Mouse (Mus musculus): ENCODE data around the gene Areg.

Areg gene

GRCm38 (mm10) chr5:91138970-91139369 is 429 bp upstream of the Areg start:
- Histone ChIP-seq H3K36me3 (ENCODE audit: control insufficient read depth, insufficient read depth, low read length, poor library complexity, severe bottlenecking) (no peaks in the 10 kb centered on the region), H3K27me3 (ENCODE audit: control insufficient read depth, insufficient read depth, low read length, poor library complexity, severe bottlenecking) (no peaks in the 10 kb centered on the region)
- DNase-seq (ENCODE audit: low read depth, low spot score) = no peak

- Histone ChIP-seq H3K27me3 (ENCODE audit: control insufficient read depth, insufficient read depth, low read length, poor library complexity, severe bottlenecking) (no peaks in the 10 kb centered on the region), H3K36me3 (ENCODE audit: control insufficient read depth, insufficient read depth, low read length, poor library complexity, severe bottlenecking) (no peaks in the 10 kb centered on the region)
- no peak for DNase-seq (ENCODE audit: low read depth, low spot score)
Observed at GRCm38 (mm10) chr5:91140896-91141448, 1.6 kb downstream of the Areg start.

DNA sequence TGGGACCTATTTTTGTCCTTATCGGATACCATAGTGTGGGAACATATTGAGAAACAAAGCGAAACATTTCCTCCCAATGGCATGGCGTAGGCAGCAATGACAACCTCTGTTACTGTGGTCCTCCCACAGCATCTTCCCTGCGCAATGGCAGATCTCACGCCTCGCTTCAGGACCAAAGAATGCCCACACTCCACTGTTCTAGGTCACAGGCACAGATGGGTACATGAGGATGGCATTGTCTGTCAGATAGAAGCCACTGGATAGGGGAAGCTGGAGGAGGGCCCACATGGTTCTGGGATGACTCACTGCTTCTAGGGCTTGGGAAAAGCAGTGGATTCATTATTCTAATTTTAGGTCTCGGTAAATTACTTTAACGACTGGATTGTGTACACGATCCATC is 5.6 kb downstream of the Areg start:
- Histone ChIP-seq H3K27me3 (ENCODE audit: control insufficient read depth, insufficient read depth, low read length, poor library complexity, severe bottlenecking) (no peaks in the 10 kb centered on the region), H3K36me3 (ENCODE audit: control insufficient read depth, insufficient read depth, low read length, poor library complexity, severe bottlenecking) (no peaks in the 10 kb centered on the region)
- DNase-seq (ENCODE audit: low read depth, low spot score) = no peak

GRCm38 (mm10) chr5:91147001-91147400 is 7.6 kb downstream of the Areg start:
- no peaks in the 10 kb centered on the region for H3K27me3 ChIP-seq (ENCODE audit: control insufficient read depth, insufficient read depth, low read length, poor library complexity, severe bottlenecking)
- H3K36me3 ChIP-seq (ENCODE audit: control insufficient read depth, insufficient read depth, low read length, poor library complexity, severe bottlenecking) = no peaks in the 10 kb centered on the region
- no peak for DNase-seq (ENCODE audit: low read depth, low spot score)

DNA sequence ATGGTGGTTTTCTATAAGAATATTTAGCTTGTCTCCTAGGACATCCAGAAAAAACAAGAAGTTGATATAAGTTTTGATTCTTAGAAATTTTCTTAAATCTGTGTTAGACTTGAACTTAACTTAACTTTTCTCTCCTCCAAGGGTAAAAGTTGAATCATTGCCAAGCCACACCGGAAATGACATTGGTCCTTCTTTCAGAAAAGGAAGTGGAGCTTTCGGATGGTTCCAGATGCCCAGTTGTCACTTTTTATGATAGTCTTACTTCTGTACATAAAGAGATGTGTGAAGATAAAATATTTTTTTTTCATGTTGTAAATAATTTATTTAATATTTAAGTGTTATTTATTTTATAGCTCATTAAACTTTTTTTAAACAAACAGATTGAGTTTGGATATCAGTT is 8.7 kb downstream of the Areg start:
- no peaks in the 10 kb centered on the region for H3K27me3 ChIP-seq (ENCODE audit: control insufficient read depth, insufficient read depth, low read length, poor library complexity, severe bottlenecking)
- H3K36me3 ChIP-seq (ENCODE audit: control insufficient read depth, insufficient read depth, low read length, poor library complexity, severe bottlenecking) = no peaks in the 10 kb centered on the region
- no peak for DNase-seq (ENCODE audit: low read depth, low spot score)

DNA sequence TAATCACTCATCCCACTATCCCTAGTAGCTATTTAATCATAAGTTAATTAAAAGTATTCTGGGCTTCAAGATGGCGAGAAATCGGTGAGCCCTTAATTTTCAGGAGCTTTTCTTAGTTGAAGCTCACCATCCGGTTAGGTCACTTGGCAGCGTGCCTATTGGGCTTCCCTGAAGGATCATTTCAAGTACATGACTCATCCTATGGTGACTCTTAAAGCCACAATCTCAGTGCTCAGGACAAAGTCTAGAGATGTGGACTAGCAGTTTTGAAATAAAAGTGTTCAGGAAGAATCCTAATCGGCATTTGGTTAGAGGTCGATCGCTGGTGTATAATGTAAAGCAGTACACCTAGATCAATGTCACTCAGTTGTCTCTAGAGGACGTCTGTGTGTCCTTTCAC is 17.3 kb downstream of the Areg start:
- Histone ChIP-seq H3K36me3 (ENCODE audit: control insufficient read depth, insufficient read depth, low read length, poor library complexity, severe bottlenecking) (no peaks in the 10 kb centered on the region), H3K27me3 (ENCODE audit: control insufficient read depth, insufficient read depth, low read length, poor library complexity, severe bottlenecking) (no peaks in the 10 kb centered on the region)
- DNase-seq (ENCODE audit: low read depth, low spot score) = no peak

DNA sequence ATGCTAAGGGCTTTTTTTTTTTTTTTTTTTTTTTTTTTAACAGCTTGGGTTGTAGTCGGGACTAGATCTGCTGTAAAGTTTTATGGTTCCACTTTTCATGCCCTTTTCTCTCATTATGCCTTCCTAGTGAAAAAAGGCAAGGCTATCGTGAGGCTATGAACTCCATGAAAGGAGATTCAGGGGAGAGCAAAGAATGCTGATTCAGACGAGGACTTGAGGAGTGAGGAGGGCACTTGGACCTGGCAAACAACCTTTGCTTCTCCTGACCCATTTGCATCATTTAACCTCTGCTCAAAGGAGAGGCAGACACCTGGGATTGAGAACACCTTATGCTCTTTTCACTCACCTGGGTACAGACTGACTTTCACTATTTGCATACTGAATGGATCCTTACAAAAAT is 17.8 kb downstream of the Areg start:
- no peak for DNase-seq (ENCODE audit: low read depth, low spot score)
- no peaks in the 10 kb centered on the region for H3K36me3 ChIP-seq (ENCODE audit: control insufficient read depth, insufficient read depth, low read length, poor library complexity, severe bottlenecking)
- H3K27me3 ChIP-seq (ENCODE audit: control insufficient read depth, insufficient read depth, low read length, poor library complexity, severe bottlenecking) = no peaks in the 10 kb centered on the region

GRCm38 (mm10) chr5:91162787-91163186 is 23.4 kb downstream of the Areg start:
- DNase-seq (ENCODE audit: low read depth, low spot score) = no peak
- Histone ChIP-seq H3K36me3 (ENCODE audit: control insufficient read depth, insufficient read depth, low read length, poor library complexity, severe bottlenecking) (no peaks in the 10 kb centered on the region), H3K27me3 (ENCODE audit: control insufficient read depth, insufficient read depth, low read length, poor library complexity, severe bottlenecking) (no peaks in the 10 kb centered on the region)

- Histone ChIP-seq H3K36me3 (ENCODE audit: control insufficient read depth, insufficient read depth, low read length, poor library complexity, severe bottlenecking) (no peaks in the 10 kb centered on the region), H3K27me3 (ENCODE audit: control insufficient read depth, insufficient read depth, low read length, poor library complexity, severe bottlenecking) (no peaks in the 10 kb centered on the region)
- DNase-seq (ENCODE audit: low read depth, low spot score) = no peak
Observed at GRCm38 (mm10) chr5:91166601-91167000, 27.2 kb downstream of the Areg start.

- H3K36me3 ChIP-seq (ENCODE audit: control insufficient read depth, insufficient read depth, low read length, poor library complexity, severe bottlenecking) = no peaks in the 10 kb centered on the region
- no peak for DNase-seq (ENCODE audit: low read depth, low spot score)
- no peaks in the 10 kb centered on the region for H3K27me3 ChIP-seq (ENCODE audit: control insufficient read depth, insufficient read depth, low read length, poor library complexity, severe bottlenecking)
Observed at GRCm38 (mm10) chr5:91176397-91176796, 37.0 kb downstream of the Areg start.

DNA sequence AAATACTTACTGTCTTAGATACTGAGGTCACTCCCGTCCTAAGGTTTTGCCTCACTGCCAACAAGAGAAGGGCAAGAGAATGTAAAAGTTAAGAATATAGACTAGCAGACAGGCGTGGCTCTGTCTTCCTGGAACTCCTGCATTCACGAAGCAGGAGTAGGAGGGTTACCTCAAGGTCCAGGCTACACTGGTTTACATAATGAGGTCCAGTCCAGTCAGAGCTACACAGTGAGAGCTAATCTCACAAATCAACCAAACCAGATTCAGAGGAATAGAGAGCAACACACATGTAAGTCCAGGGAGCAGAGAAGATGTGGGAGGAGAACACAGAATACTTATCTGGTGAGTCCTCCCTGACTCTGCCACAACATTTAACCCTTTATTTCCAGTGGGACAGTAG is 55.2 kb downstream of the Areg start:
- no peak for DNase-seq (ENCODE audit: low read depth, low spot score)

More for the DNA sequence above, 55.2 kb downstream of the Areg start:
- H3K27me3 ChIP-seq (ENCODE audit: control insufficient read depth, insufficient read depth, low read length, poor library complexity, severe bottlenecking) = no peaks in the 10 kb centered on the region
- H3K36me3 ChIP-seq (ENCODE audit: control insufficient read depth, insufficient read depth, low read length, poor library complexity, severe bottlenecking) = no peaks in the 10 kb centered on the region
